Mouse (Mus musculus) G1E (cell line): ENCODE data around the gene Men1. TPM values are rescaled to one million over a fixed set of nuclear protein-coding genes. Genes with fewer than 3 reads are reported as not detected.

ENCODE experiments used
- ATAC-seq: 2 replicates; pipeline ENCODE4 v1.8.0; 2016; ENCODE audit warnings: mild to moderate bottlenecking; ENCODE audit not compliant: insufficient number of reproducible peaks, poor library complexity, low FRiP score, severe bottlenecking; ENCODE audit errors: extremely low read depth
- DNase-seq: peaks from one replicate; pipeline ENCODE4 v3.0.0; 2012; ENCODE audit warnings: low spot score
- H3K27me3 ChIP-seq: 2 replicates; pipeline ENCODE4 v1.6.1; 2012; ENCODE audit warnings: mild to moderate bottlenecking, low read length, inconsistent platforms; ENCODE audit not compliant: insufficient read depth
- H3K36me3 ChIP-seq: replicated peaks from 2 replicates; pipeline ENCODE3; 2012; ENCODE audit warnings: mild to moderate bottlenecking, inconsistent platforms
- H3K4me1 ChIP-seq: 2 replicates; pipeline ENCODE4 v1.6.1; 2012; ENCODE audit warnings: low read depth, low read length, inconsistent platforms, mixed read lengths; ENCODE audit not compliant: insufficient read depth
- H3K4me3 ChIP-seq: 2 replicates; pipeline ENCODE4 v1.5.1; 2012; ENCODE audit warnings: low read depth, mild to moderate bottlenecking, inconsistent platforms, low read length, moderate library complexity, mixed read lengths
- H3K9me3 ChIP-seq: replicated peaks from 2 replicates; pipeline ENCODE4 v1.6.1; 2012; ENCODE audit warnings: inconsistent platforms
- CTCF ChIP-seq: IDR thresholded peaks from 2 replicates; pipeline ENCODE4 v1.5.1; 2012; ENCODE audit warnings: low read depth, low read length, inconsistent platforms, mixed read lengths
- GATA1 ChIP-seq: IDR thresholded peaks from 2 replicates; pipeline ENCODE4 v1.6.1; 2012; ENCODE audit warnings: borderline replicate concordance, low read length, inconsistent platforms, mixed read lengths
- GATA2 ChIP-seq: IDR thresholded peaks from 2 replicates; pipeline ENCODE4 v1.6.1; 2012; ENCODE audit warnings: low read depth, low read length, inconsistent platforms, borderline replicate concordance
- POLR2AphosphoS5 ChIP-seq: IDR thresholded peaks from 2 replicates; pipeline ENCODE4 v1.6.1; 2012; ENCODE audit warnings: low read depth, low read length, inconsistent platforms; ENCODE audit not compliant: insufficient replicate concordance
- TAL1 ChIP-seq: conservative IDR thresholded peaks from 2 replicates; pipeline ENCODE4 v1.6.1; 2012; ENCODE audit warnings: low read depth, low read length, inconsistent platforms, mixed read lengths
- polyA plus RNA-seq: library from polyadenylated mRNA; stranded (reverse); fragments of >175 nt; gene quantifications from 2 replicates; pipeline ENCODE4 v1.2.3, GENCODE M21; 2012
- total RNA-seq, 2 experiments: library from RNA; stranded (forward) in 1 of 2; stranded (reverse) in 1 of 2; fragments of 200-1000 nt in 1 of 2; fragments of >200 nt in 1 of 2; fragmentation: Nextera tagmentation in 1 of 2; gene quantifications; 2 replicates each; pipeline ENCODE4 v1.2.3; 2014 to 2017

Men1 gene
- total and polyA plus RNA-seq, 3 experiments, result 30.9 to 146 (median 53.9) TPM

GRCm38 (mm10) chr19:6338171-6338570 is 3.4 kb downstream of the Men1 start:
- no peak for ATAC-seq
- H3K36me3 ChIP-seq, result peaks cover 61% of the 10 kb centered on the region
- peaks cover 77% of the 10 kb centered on the region for H3K4me1 ChIP-seq
- no peaks in the 10 kb centered on the region for H3K27me3 ChIP-seq
- no peak for TF ChIP-seq GATA1
- no peak for TF ChIP-seq TAL1
- TF ChIP-seq GATA2, result no peak
- TF ChIP-seq POLR2AphosphoS5, result no peak
- no peak for TF ChIP-seq CTCF
- DNase-seq, result no peak
- no peak overlapping the region for H3K4me3 ChIP-seq
- H3K9me3 ChIP-seq, result no peaks in the 10 kb centered on the region

- DNase-seq (no peak), ATAC-seq (no peak)
- Histone ChIP-seq H3K36me3 (peaks cover 66% of the 10 kb centered on the region), H3K27me3 (no peaks in the 10 kb centered on the region), H3K9me3 (no peaks in the 10 kb centered on the region), H3K4me3 (no peak overlapping the region), H3K4me1 (peaks cover 75% of the 10 kb centered on the region)
- TF ChIP-seq GATA1 (no peak), GATA2 (no peak), TAL1 (no peak), CTCF (no peak), POLR2AphosphoS5 (no peak)
Measured at GRCm38 (mm10) chr19:6338716-6339115, 3.9 kb downstream of the Men1 start.

GRCm38 (mm10) chr19:6339191-6339590 is 4.4 kb downstream of the Men1 start:
- no peak for ATAC-seq
- Histone ChIP-seq H3K27me3 (no peaks in the 10 kb centered on the region), H3K36me3 (peaks cover 71% of the 10 kb centered on the region), H3K4me3 (no peak overlapping the region), H3K4me1 (peaks cover 70% of the 10 kb centered on the region), H3K9me3 (no peaks in the 10 kb centered on the region)
- TF ChIP-seq CTCF (no peak), GATA1 (no peak), POLR2AphosphoS5 (no peak), GATA2 (no peak), TAL1 (no peak)
- no peak for DNase-seq

- peak; percentile 6 for DNase-seq
- no peak for ATAC-seq
- TF ChIP-seq CTCF (no peak), POLR2AphosphoS5 (no peak), TAL1 (no peak), GATA2 (no peak), GATA1 (no peak)
- H3K36me3 ChIP-seq, result peaks cover 79% of the 10 kb centered on the region
- H3K9me3 ChIP-seq, result no peaks in the 10 kb centered on the region
- peaks cover 66% of the 10 kb centered on the region for H3K4me1 ChIP-seq
- H3K27me3 ChIP-seq, result no peaks in the 10 kb centered on the region
- H3K4me3 ChIP-seq, result no peak overlapping the region; the same call in 1 of the 2 replicates
Measured at GRCm38 (mm10) chr19:6339890-6340504, 5.2 kb downstream of the Men1 start.

GRCm38 (mm10) chr19:6340524-6341452 is 6.0 kb downstream of the Men1 start, which contains the start of gene Map4k2:
Map4k2 (plus strand) TSS chr19:6341135.
- DNase-seq, result peak; percentile 91

GRCm38 (mm10) chr19:6341453-6342077 is 6.8 kb downstream of the Men1 start:
- H3K4me1 ChIP-seq, result peaks cover 55% of the 10 kb centered on the region
- H3K27me3 ChIP-seq, result no peaks in the 10 kb centered on the region
- peak overlapping the region; percentile 80 for H3K4me3 ChIP-seq
- no peak for TF ChIP-seq GATA1
- no peak for TF ChIP-seq TAL1
- H3K36me3 ChIP-seq, result peaks cover 90% of the 10 kb centered on the region
- ATAC-seq (no peak), DNase-seq (no peak)
- H3K9me3 ChIP-seq, result no peaks in the 10 kb centered on the region

More at GRCm38 (mm10) chr19:6340524-6341452, 6.0 kb downstream of the Men1 start, which contains the start of gene Map4k2:
- TF ChIP-seq TAL1 (no peak), POLR2AphosphoS5 (no peak), CTCF (no peak), GATA1 (no peak), GATA2 (no peak)
- ATAC-seq, result peak; percentile 66
- Histone ChIP-seq H3K36me3 (peaks cover 87% of the 10 kb centered on the region), H3K4me1 (peaks cover 63% of the 10 kb centered on the region), H3K27me3 (no peaks in the 10 kb centered on the region), H3K4me3 (peak within 1 kb of the TSS; percentile 80), H3K9me3 (no peaks in the 10 kb centered on the region)
